Mouse (Mus musculus) left cerebral cortex, adult 6 months (tissue): ENCODE data around the gene Fbxo17. TPM values are rescaled to one million over a fixed set of nuclear protein-coding genes. Genes with fewer than 3 reads are reported as not detected.

Source experiments
- long read RNA-seq, 2 experiments: library from polyadenylated mRNA; unstranded; transcript quantifications; one replicate each; pipeline ENCODE4 v2.0.0; 2019 to 2020
- polyA plus RNA-seq: library from polyadenylated mRNA; unstranded; fragments of <200 nt; fragmentation: Nextera tagmentation; gene quantifications from 2 replicates; pipeline ENCODE4 v1.2.3, GENCODE M21; 2021

Gene Fbxo17
- polyA plus RNA-seq: 2.5 and 4.3 TPM in 2 replicates
- long read RNA-seq, experiment 1, transcript Fbxo17-202 (8 exons, 1,806 nt): major isoform, 6 of 13 reads
- long read RNA-seq, experiment 1, partial matches to known transcripts: 3 of 13 reads
- long read RNA-seq, experiment 1, other reads (novel, unspliced or antisense): 2 of 13 reads
- long read RNA-seq, experiment 2, transcript Fbxo17-203 (7 exons, 1,563 nt): major isoform, 6 of 12 reads
- long read RNA-seq, experiment 2, partial matches to known transcripts: 4 of 12 reads
- long read RNA-seq, experiment 2, other reads (novel, unspliced or antisense): 1 of 12 reads

DNA sequence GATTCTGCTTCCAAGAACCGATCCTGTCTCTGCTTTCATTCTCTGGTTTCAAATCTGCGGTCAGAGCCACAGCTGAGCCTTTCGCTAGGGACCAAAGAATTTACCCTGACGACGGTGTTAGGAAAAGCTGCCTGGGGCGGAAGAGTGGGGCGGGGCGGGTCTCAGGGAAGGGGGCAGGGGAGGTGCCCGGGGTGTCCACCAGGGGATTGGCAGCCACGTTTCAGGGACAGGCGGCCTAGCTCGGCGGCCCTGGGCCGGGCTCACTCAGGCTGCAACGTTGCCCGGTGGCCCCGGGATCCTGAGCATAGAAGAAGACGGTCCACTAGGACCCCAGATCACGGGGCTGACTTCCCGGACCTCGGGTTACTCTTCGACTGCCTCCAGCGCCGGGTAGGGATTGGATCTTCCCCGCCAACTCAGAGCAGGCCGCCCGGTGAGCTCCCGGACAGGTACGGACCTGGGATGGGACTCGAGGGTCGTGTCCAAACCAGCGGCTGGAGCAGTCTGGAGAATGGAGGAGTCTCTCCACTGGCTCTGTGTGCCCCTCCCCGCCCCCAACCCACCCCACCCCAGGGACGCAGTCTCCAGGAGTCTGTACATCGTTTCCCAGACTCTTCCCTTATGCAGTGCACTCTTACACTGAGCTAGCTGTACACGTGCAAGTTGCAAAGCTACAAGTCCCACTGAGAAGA, at the start of gene Fbxo17:
Gene Fbxo17 (plus strand): TSS at position 215 of the 692 bp plus-strand sequence.

DNA sequence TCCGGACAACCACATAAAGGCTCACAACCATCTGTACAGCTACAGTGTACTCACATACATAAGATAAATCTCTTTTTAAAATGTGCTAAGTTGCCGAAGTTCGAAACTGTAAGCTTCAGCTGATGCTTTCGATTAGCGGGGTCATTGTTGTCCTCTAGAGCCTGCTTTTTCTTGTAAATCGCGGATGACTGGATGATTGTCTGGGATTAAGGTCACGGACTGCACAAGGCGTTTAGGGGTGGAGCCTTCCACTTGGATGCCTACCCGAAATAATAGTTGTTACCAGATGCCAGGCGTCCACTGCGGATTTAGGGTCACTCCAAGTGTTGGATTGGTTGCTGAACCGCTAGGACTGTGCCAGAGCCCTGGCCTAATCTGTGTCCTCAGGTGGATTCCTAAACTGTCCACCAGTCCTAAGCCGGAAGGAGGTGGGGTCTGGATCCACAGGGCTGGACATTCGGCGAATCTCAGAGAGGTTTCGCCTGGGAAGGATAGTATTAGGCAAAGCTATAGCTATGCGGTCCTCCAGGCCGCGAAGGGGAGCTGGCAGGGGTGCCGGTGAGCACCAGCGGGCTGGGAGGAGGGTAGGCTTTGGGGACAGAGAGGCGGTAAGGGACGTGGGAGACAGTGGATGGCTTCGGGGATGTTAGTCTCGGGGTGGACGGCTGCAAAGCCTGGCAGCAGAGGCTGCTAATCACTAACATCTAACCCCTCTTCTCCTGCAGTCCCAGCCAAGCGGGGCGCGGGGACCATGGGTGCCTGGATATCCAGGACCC, 23.9 kb upstream of the Fbxo17 start, which contains the start of gene Fbxo27:
Gene Fbxo27 (plus strand): TSS at position 305 of the 776 bp plus-strand sequence.

DNA sequence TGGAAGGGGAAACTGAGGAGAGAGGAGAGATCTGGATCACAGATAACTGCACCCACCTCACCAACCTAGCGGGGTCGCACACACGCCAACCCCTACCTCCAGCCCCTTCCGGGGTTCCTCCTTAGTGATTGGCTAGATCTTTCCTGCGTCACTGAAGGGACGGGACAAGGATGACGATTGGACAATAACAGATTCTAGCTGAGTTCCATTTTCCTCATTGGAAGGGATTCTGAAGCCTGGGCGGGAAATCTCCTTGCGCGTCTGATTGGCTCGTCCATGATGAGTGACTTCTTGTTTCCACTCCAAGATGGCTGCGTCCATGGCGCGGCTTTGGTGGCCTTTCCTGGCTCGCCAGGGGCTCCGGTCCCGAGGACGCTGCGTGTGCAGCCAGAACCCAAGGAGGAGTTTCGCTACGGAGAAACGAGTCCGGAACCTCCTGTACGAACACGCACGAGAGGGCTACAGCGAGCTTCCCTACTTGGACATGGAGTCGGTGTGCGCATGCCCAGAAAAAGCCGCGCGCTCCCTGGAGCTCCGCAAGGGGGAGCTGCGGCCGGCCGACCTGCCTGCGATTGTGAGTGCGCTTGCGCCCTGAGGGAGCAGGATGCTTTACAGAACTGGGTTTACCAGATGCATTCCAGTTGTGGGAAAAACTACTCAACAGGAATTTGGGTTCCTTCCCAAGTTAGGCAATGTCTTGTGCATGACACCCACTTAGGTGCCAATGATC, 25.3 kb downstream of the Fbxo17 start, which contains the start of the genes Mrps12 and Sars2:
Gene Mrps12 (minus strand): TSS at position 112 of the 730 bp plus-strand sequence.
Gene Sars2 (plus strand): TSS at position 284 of the 730 bp plus-strand sequence.

DNA sequence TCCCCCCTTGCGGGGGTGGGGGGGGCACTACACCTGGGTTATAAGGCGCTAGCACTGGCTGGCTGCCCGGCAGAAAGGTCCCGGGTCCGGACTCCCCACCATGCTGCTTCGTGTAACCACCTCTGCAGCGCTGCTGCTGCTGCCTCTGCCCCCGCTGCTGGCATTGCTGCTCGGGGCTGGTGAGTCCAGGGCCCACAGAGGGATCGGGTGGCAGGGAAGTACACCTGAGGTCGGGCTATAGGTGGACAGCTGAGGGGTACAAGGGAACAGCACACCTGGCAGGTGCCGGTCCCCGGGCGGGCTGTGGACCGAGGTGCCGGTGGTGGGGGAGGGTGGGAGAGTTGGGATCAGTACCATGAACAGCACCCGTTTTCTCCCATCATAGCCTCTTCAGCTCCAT, 39.5 kb downstream of the Fbxo17 start, which contains the start of gene Ccer2:
Gene Ccer2 (plus strand): TSS at position 96 of the 400 bp plus-strand sequence.

DNA sequence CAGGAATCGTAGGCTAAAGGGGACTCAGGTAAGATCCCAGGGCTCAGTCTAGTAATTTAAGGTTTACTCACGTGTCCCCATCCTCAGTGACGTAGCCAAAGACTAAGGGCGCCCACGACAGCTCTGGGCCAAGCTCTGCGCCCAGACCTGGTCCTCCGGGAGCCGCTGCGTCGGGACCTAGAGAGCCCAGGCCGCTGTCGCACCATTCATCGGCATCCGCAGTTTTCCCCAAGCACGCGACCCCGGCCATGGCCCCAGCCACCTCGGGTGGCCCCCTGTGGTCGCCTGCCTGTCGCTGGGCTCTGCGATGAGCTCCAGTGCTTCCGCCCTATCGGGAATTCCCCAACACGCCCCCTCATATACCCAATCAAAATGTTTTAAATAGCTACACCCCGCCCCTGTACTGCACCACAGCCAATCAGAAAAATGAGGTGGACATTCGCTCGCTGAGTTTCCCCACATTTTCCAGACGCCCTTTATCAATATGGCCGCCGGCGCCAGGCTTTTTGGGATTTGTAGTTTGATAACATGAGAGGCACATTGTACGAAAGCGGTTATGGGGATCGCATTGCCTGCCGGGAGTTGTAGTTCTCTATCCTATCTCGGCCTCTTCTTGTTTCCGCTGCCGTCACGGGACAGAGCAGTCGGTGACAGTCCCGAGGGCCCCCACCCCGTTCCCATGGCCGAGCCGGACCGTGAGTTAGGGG, 49.7 kb downstream of the Fbxo17 start, which contains the start of gene Sirt2:
Gene Sirt2 (plus strand): TSS at position 563 of the 707 bp plus-strand sequence.

DNA sequence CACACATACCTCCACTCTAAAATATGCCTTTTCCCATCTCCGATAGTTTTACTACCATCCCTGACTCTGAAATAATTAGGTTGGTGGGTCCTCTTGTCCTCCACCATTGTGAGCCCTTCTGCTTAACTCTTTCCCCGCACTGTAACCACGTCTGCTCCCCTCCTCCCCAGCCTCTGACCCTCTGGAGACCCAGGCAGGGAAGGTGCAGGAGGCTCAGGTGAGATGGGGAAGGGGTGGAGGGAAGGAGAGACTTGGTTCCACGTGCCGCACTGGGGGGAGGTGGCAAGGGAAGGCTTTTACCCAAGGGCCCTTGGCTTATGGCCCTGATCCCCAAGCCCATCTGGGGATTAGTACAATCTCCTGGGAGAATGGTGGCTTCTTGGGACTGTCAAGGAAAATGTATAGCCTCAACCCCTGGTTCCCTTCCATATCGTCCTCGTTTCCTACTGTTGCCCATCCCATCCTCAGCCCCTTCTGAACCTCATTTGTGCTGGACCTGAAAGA, 50.9 kb downstream of the Fbxo17 start, which contains the start of gene Nfkbib:
Gene Nfkbib (minus strand): TSS at position 51 of the 504 bp plus-strand sequence.

Other genes with a start within 250 kb of the Fbxo17 start
- not detected in 2 replicates for gene Ifnl2, start 206.3 kb upstream of the Fbxo17 start, polyA plus RNA-seq
- gene Ifnl3, start 194.0 kb upstream of the Fbxo17 start, polyA plus RNA-seq: not detected in 2 replicates
- not detected in 2 replicates for gene Sycn, start 175.9 kb upstream of the Fbxo17 start, polyA plus RNA-seq
- 0.09 TPM in 1 of 2 replicates, not detected in the other for gene Nccrp1, start 169.6 kb upstream of the Fbxo17 start, polyA plus RNA-seq
- 7.5 and 9.2 TPM in 2 replicates for gene Samd4b, start 118.7 kb upstream of the Fbxo17 start, polyA plus RNA-seq
- 5.4 and 6.1 TPM in 2 replicates for gene Pak4, start 118.6 kb upstream of the Fbxo17 start, polyA plus RNA-seq
- gene Acp7, start 85.5 kb upstream of the Fbxo17 start, polyA plus RNA-seq: 0.59 and 0.70 TPM in 2 replicates
- 14.4 and 14.5 TPM in 2 replicates for gene Fbxo27, start 24.0 kb upstream of the Fbxo17 start, polyA plus RNA-seq
- 233 and 280 TPM in 2 replicates for gene Mrps12, start 25.0 kb downstream of the Fbxo17 start, polyA plus RNA-seq
- gene Sars2, start 25.2 kb downstream of the Fbxo17 start, polyA plus RNA-seq: 11.2 and 15.1 TPM in 2 replicates
- gene Ccer2, start 39.4 kb downstream of the Fbxo17 start, polyA plus RNA-seq: 1.3 and 1.8 TPM in 2 replicates
- gene Sirt2, start 49.9 kb downstream of the Fbxo17 start, polyA plus RNA-seq: 147 and 180 TPM in 2 replicates
- gene Nfkbib, start 50.7 kb downstream of the Fbxo17 start, polyA plus RNA-seq: 68.6 and 74.6 TPM in 2 replicates
- gene Rinl, start 72.2 kb downstream of the Fbxo17 start, polyA plus RNA-seq: 3.7 and 3.9 TPM in 2 replicates
- gene Hnrnpl, start 91.7 kb downstream of the Fbxo17 start, polyA plus RNA-seq: 95.1 and 110 TPM in 2 replicates
- 125 and 135 TPM in 2 replicates for gene Ech1, start 108.4 kb downstream of the Fbxo17 start, polyA plus RNA-seq
- 0.47 and 0.90 TPM in 2 replicates for gene Lgals4, start 117.0 kb downstream of the Fbxo17 start, polyA plus RNA-seq
- gene Lgals7, start 147.0 kb downstream of the Fbxo17 start, polyA plus RNA-seq: 0.42 TPM in 1 of 2 replicates, not detected in the other
- gene Capn12, start 164.6 kb downstream of the Fbxo17 start, polyA plus RNA-seq: 0.60 and 0.75 TPM in 2 replicates
- gene Actn4, start 245.5 kb downstream of the Fbxo17 start, polyA plus RNA-seq: 107 and 111 TPM in 2 replicates